Mouse (Mus musculus) bone marrow macrophage, adult 2 months (primary cell): ENCODE data around the gene Trim40.

ENCODE experiments used
- CTCF ChIP-seq: IDR thresholded peaks from 2 replicates; pipeline ENCODE4 v1.5.1; 2012; ENCODE audit warnings: low read depth, mild to moderate bottlenecking, low read length, moderate library complexity
- POLR2A ChIP-seq: IDR thresholded peaks from 2 replicates; pipeline ENCODE4 v1.6.1; 2012; ENCODE audit warnings: mild to moderate bottlenecking, low read depth, low read length, borderline replicate concordance

DNA sequence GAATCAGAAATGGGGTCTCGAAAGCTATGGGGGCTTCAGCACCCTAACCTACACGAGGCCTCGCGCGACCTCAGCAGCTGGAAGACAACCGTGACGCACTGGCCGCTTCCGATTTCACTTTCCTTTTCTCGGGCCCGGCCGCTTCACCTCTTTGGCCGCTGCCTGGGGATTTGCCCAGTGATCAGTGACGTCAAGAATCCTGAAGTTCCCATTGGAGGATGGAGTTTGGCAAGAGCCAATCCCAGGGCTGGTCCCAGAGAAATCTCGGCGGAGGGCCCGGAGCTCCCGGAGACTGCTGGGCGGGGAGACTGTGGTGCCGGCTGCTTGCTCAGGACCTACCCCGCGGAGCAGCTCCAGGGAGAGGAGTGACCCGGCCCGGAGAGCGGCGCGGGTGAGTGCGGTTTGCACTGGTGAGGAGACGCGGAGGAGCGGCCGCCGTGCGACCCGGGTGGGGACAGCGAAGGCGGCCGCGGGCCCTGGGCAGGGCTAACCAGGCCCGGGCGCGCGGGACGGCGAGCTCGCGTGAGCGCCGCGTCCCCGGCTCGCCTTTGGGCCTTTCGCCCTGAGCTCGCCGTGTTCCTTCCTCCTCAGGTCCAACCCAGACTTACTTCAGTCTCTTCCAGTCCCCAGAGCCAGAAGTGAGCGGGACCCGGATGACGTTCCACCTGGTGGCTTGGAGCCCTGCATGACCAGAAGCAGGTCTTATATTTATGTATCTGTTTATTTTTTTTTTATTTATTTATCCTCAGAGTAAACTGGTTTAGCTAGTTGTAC lies 52.9 kb downstream of the Trim40 start, which contains the start of gene Trim26:
- TF ChIP-seq POLR2A: no peak
- no peak for TF ChIP-seq CTCF
